In genomic region chr7:16880615-16881014, GRCm38 (mm10) we compare ENCODE assay signal across 11 mouse cellular contexts. TPM values are rescaled to one million over a fixed set of nuclear protein-coding genes. Genes with fewer than 3 reads are reported as not detected.
A peak's percentile ranks its signal among the peaks of the same experiment; 100 is the strongest.
DNase-seq lines count a peak whose midpoint lies in the region; ATAC-seq and TF ChIP-seq lines count a peak whose summit lies in the region.
"Had no signal": no experiment of that assay in that cellular context is flagged by ENCODE, and none has a peak within 500 bp of the region (broad histone marks: within the 10 kb centered on the region; RNA-seq: fewer than 3 reads in every experiment).

No protein-coding gene starts in this region.

- peak overlapping the region; percentile 38 for H3K4me3 ChIP-seq in hindbrain, embryonic 10.5 days
- H3K4me3 ChIP-seq in hindbrain, embryonic 14.5 days (replicated peaks; ENCODE audit: low read length), result no peak overlapping the region
- H3K4me3 ChIP-seq in ES-Bruce4 (ENCODE audit: low read depth, low read length), result no peak overlapping the region
- H3K4me3 ChIP-seq in embryonic facial prominence, embryonic 10.5 days, result peak overlapping the region; percentile 44
- H3K4me3 ChIP-seq in intestine, postnatal 0 days (ENCODE audit: low read depth, low read length), result no peak overlapping the region
- H3K4me3 ChIP-seq: liver, embryonic 13.5 days had no signal

- peaks cover 14% of the 10 kb centered on the region for H3K9me3 ChIP-seq in hindbrain, embryonic 10.5 days
- peaks cover 3% of the 10 kb centered on the region; the same call in 1 of the 2 replicates for H3K9me3 ChIP-seq in hindbrain, embryonic 14.5 days (ENCODE audit: control insufficient read depth, low read length)
- H3K9me3 ChIP-seq in ES-Bruce4 (replicated peaks; ENCODE audit: control insufficient read depth, insufficient read depth, low read length, poor library complexity, severe bottlenecking), result no peaks in the 10 kb centered on the region
- peaks cover 16% of the 10 kb centered on the region for H3K9me3 ChIP-seq in embryonic facial prominence, embryonic 10.5 days
- no peaks in the 10 kb centered on the region for H3K9me3 ChIP-seq in intestine, postnatal 0 days (ENCODE audit: control insufficient read depth)

- TF ChIP-seq CTCF in ES-Bruce4 (IDR thresholded peaks at IDR 0.05; ENCODE audit: low read depth, low read length), result no peak
- TF ChIP-seq CTCF in intestine, postnatal 0 days (IDR thresholded peaks at IDR 0.05; ENCODE audit: low read depth), result no peak

- no peak overlapping the region for H3K9ac ChIP-seq in hindbrain, embryonic 14.5 days
- H3K9ac ChIP-seq in ES-Bruce4 (ENCODE audit: low read depth, poor library complexity, severe bottlenecking), result no peak overlapping the region
- no peak overlapping the region for H3K9ac ChIP-seq in intestine, postnatal 0 days (ENCODE audit: low read depth, low read length)
- H3K9ac ChIP-seq: liver, embryonic 13.5 days had no signal

- peaks cover 75% of the 10 kb centered on the region for H3K4me1 ChIP-seq in hindbrain, embryonic 10.5 days (replicated peaks)
- H3K4me1 ChIP-seq in hindbrain, embryonic 14.5 days (replicated peaks; ENCODE audit: control insufficient read depth, insufficient read depth, low read length), result peaks cover 24% of the 10 kb centered on the region
- H3K4me1 ChIP-seq in ES-Bruce4 (ENCODE audit: control insufficient read depth, insufficient read depth, low read length), result peaks cover 3% of the 10 kb centered on the region
- H3K4me1 ChIP-seq in embryonic facial prominence, embryonic 10.5 days, result peaks cover 73% of the 10 kb centered on the region
- H3K4me1 ChIP-seq in intestine, postnatal 0 days (replicated peaks; ENCODE audit: control insufficient read depth, insufficient read depth, low read length), result no peaks in the 10 kb centered on the region

- H3K27ac ChIP-seq in hindbrain, embryonic 10.5 days, result peak overlapping the region; percentile 92
- no peak overlapping the region for H3K27ac ChIP-seq in hindbrain, embryonic 14.5 days
- H3K27ac ChIP-seq in ES-Bruce4 (ENCODE audit: insufficient read depth, low read length), result peak overlapping the region; percentile 88
- H3K27ac ChIP-seq in embryonic facial prominence, embryonic 10.5 days (replicated peaks), result peak overlapping the region; percentile 94
- 0 out of 2 replicates have a peak overlapping the region, but pooled peaks have one; percentile 15 for H3K27ac ChIP-seq in intestine, postnatal 0 days (ENCODE audit: low read depth, low read length)
- H3K27ac ChIP-seq: kidney, postnatal 0 days; liver, embryonic 13.5 days had no signal

- no peak for DNase-seq in hindbrain, embryonic 10.5 days (ENCODE audit: low spot score)
- no peak for DNase-seq in hindbrain, embryonic 14.5 days (ENCODE audit: low spot score)
- DNase-seq in embryonic facial prominence, embryonic 10.5 days (ENCODE audit: low spot score), result no peak
- DNase-seq in thymus, postnatal 4 days, result no peak
- no peak for DNase-seq in kidney, adult 9 months
- DNase-seq: cerebellum, postnatal 36 days; liver, embryonic 13.5 days had no signal

- peaks cover 39% of the 10 kb centered on the region for H3K27me3 ChIP-seq in hindbrain, embryonic 10.5 days (ENCODE audit: insufficient read depth, poor library complexity, severe bottlenecking)
- peaks cover 25% of the 10 kb centered on the region for H3K27me3 ChIP-seq in hindbrain, embryonic 14.5 days (ENCODE audit: control insufficient read depth, insufficient read depth, low read length)
- no peaks in the 10 kb centered on the region for H3K27me3 ChIP-seq in ES-Bruce4 (ENCODE audit: control insufficient read depth, insufficient read depth, low read length, poor library complexity, severe bottlenecking)
- peaks cover 27% of the 10 kb centered on the region for H3K27me3 ChIP-seq in embryonic facial prominence, embryonic 10.5 days (replicated peaks; ENCODE audit: low read depth, poor library complexity, severe bottlenecking)
- peaks cover 16% of the 10 kb centered on the region for H3K27me3 ChIP-seq in intestine, postnatal 0 days (replicated peaks; ENCODE audit: control insufficient read depth, insufficient read depth, low read length)

- ATAC-seq in hindbrain, embryonic 14.5 days (ENCODE audit: low FRiP score), result no peak
- no peak for ATAC-seq in intestine, postnatal 0 days
- no peak for ATAC-seq in megakaryocyte progenitor cell, adult 5-6 weeks (replicated peaks; ENCODE audit: poor library complexity)

- TF ChIP-seq EP300 in ES-Bruce4 (IDR thresholded peaks at IDR 0.05; ENCODE audit: insufficient read depth, low read depth, low read length), result no peak

- TF ChIP-seq POLR2A in ES-Bruce4 (IDR thresholded peaks at IDR 0.05; ENCODE audit: insufficient read depth, low read length), result no peak

- no peak overlapping the region for H3K4me2 ChIP-seq in hindbrain, embryonic 14.5 days (replicated peaks)
- no peak overlapping the region for H3K4me2 ChIP-seq in intestine, postnatal 0 days (replicated peaks; ENCODE audit: low read depth)
- H3K4me2 ChIP-seq: liver, embryonic 13.5 days had no signal

- H3K36me3 ChIP-seq in hindbrain, embryonic 10.5 days, result peaks cover 63% of the 10 kb centered on the region
- H3K36me3 ChIP-seq in hindbrain, embryonic 14.5 days (replicated peaks; ENCODE audit: control insufficient read depth, insufficient read depth), result peaks cover 31% of the 10 kb centered on the region
- H3K36me3 ChIP-seq in ES-Bruce4 (ENCODE audit: control insufficient read depth, insufficient read depth, low read length, poor library complexity, severe bottlenecking), result no peaks in the 10 kb centered on the region
- peaks cover 70% of the 10 kb centered on the region for H3K36me3 ChIP-seq in embryonic facial prominence, embryonic 10.5 days (replicated peaks)
- H3K36me3 ChIP-seq in intestine, postnatal 0 days (ENCODE audit: control insufficient read depth, insufficient read depth), result peaks cover 7% of the 10 kb centered on the region; the same call in 1 of the 2 replicates

- WGBS in hindbrain, embryonic 10.5 days, result 10% methylated on average over 5 of the region's 5 CpGs
- WGBS in hindbrain, embryonic 14.5 days, result 21% methylated on average over 5 of the region's 5 CpGs
- WGBS in embryonic facial prominence, embryonic 10.5 days, result 8% methylated on average over 5 of the region's 5 CpGs
- 27% methylated on average over 5 of the region's 5 CpGs for WGBS in intestine, postnatal 0 days

RNA-seq across cellular contexts. Expression of gene Dact3, which starts 5.5 kb away (rescaled TPM):
- polyA plus RNA-seq in hindbrain, embryonic 10.5 days (2016; fragmentation: Nextera tagmentation; extraction: Ambion mirVana), result 3.2 and 4.9 TPM in 2 replicates
- polyA plus RNA-seq in hindbrain, embryonic 14.5 days (2014; fragmentation: Nextera tagmentation; extraction: Ambion mirVana), result 5.8 and 6.6 TPM in 2 replicates
- 19.2 and 20.8 TPM in 2 replicates for polyA plus RNA-seq in ES-Bruce4 (2011; ENCODE audit: insufficient read depth, insufficient read length, low read depth, missing spikeins)
- 5.5 and 6.0 TPM in 2 replicates for polyA plus RNA-seq in embryonic facial prominence, embryonic 10.5 days (2016; fragmentation: Nextera tagmentation; extraction: Ambion mirVana)
- 3.4 and 3.7 TPM in 2 replicates for polyA plus RNA-seq in intestine, postnatal 0 days (2015; fragmentation: Nextera tagmentation; extraction: Ambion mirVana)
- not detected in 2 replicates for total RNA-seq in megakaryocyte progenitor cell, adult 5-6 weeks (2015)
- total RNA-seq in megakaryocyte progenitor cell, adult 5-6 weeks (2017), result 0.04 and 0.17 TPM in 2 replicates

RNA-seq across cellular contexts. Expression of gene Gng8, which starts 11.0 kb away (rescaled TPM):
- polyA plus RNA-seq in hindbrain, embryonic 10.5 days (2016; fragmentation: Nextera tagmentation; extraction: Ambion mirVana), result 7.1 and 9.0 TPM in 2 replicates
- polyA plus RNA-seq in hindbrain, embryonic 14.5 days (2014; fragmentation: Nextera tagmentation; extraction: Ambion mirVana), result 0.78 and 2.5 TPM in 2 replicates
- 4.5 and 4.6 TPM in 2 replicates for polyA plus RNA-seq in ES-Bruce4 (2011; ENCODE audit: insufficient read depth, insufficient read length, low read depth, missing spikeins)
- 14.7 and 20.3 TPM in 2 replicates for polyA plus RNA-seq in embryonic facial prominence, embryonic 10.5 days (2016; fragmentation: Nextera tagmentation; extraction: Ambion mirVana)
- polyA plus RNA-seq in intestine, postnatal 0 days (2015; fragmentation: Nextera tagmentation; extraction: Ambion mirVana), result 4.7 and 5.3 TPM in 2 replicates
- total RNA-seq in megakaryocyte progenitor cell, adult 5-6 weeks (2015), result not detected in 2 replicates
- not detected in 2 replicates for total RNA-seq in megakaryocyte progenitor cell, adult 5-6 weeks (2017)

RNA-seq across cellular contexts. Expression of gene Ptgir, which starts 25.7 kb away (rescaled TPM):
- polyA plus RNA-seq in hindbrain, embryonic 10.5 days (2016; fragmentation: Nextera tagmentation; extraction: Ambion mirVana), result 0.77 and 1.5 TPM in 2 replicates
- 0.26 TPM in 1 of 2 replicates, not detected in the other for polyA plus RNA-seq in hindbrain, embryonic 14.5 days (2014; fragmentation: Nextera tagmentation; extraction: Ambion mirVana)
- not detected in 2 replicates for polyA plus RNA-seq in ES-Bruce4 (2011; ENCODE audit: insufficient read depth, insufficient read length, low read depth, missing spikeins)
- 0.52 and 0.64 TPM in 2 replicates for polyA plus RNA-seq in embryonic facial prominence, embryonic 10.5 days (2016; fragmentation: Nextera tagmentation; extraction: Ambion mirVana)
- polyA plus RNA-seq in intestine, postnatal 0 days (2015; fragmentation: Nextera tagmentation; extraction: Ambion mirVana), result 1.7 and 1.8 TPM in 2 replicates
- total RNA-seq in megakaryocyte progenitor cell, adult 5-6 weeks (2015), result 2.1 and 2.6 TPM in 2 replicates
- 1.8 and 4.0 TPM in 2 replicates for total RNA-seq in megakaryocyte progenitor cell, adult 5-6 weeks (2017)

RNA-seq across cellular contexts. Expression of gene Prkd2, which starts 37.9 kb away (rescaled TPM):
- 11.2 and 12.6 TPM in 2 replicates for polyA plus RNA-seq in hindbrain, embryonic 10.5 days (2016; fragmentation: Nextera tagmentation; extraction: Ambion mirVana)
- 5.6 and 5.8 TPM in 2 replicates for polyA plus RNA-seq in hindbrain, embryonic 14.5 days (2014; fragmentation: Nextera tagmentation; extraction: Ambion mirVana)
- polyA plus RNA-seq in ES-Bruce4 (2011; ENCODE audit: insufficient read depth, insufficient read length, low read depth, missing spikeins), result 18.4 and 18.5 TPM in 2 replicates
- 12.9 and 13.1 TPM in 2 replicates for polyA plus RNA-seq in embryonic facial prominence, embryonic 10.5 days (2016; fragmentation: Nextera tagmentation; extraction: Ambion mirVana)
- polyA plus RNA-seq in intestine, postnatal 0 days (2015; fragmentation: Nextera tagmentation; extraction: Ambion mirVana), result 9.2 and 11.2 TPM in 2 replicates
- 6.2 and 8.8 TPM in 2 replicates for total RNA-seq in megakaryocyte progenitor cell, adult 5-6 weeks (2015)
- 6.0 and 8.8 TPM in 2 replicates for total RNA-seq in megakaryocyte progenitor cell, adult 5-6 weeks (2017)

RNA-seq across cellular contexts. Expression of gene Calm3, which starts 43.3 kb away (rescaled TPM):
- polyA plus RNA-seq in hindbrain, embryonic 10.5 days (2016; fragmentation: Nextera tagmentation; extraction: Ambion mirVana), result 170 and 245 TPM in 2 replicates
- 510 and 527 TPM in 2 replicates for polyA plus RNA-seq in hindbrain, embryonic 14.5 days (2014; fragmentation: Nextera tagmentation; extraction: Ambion mirVana)
- 358 and 368 TPM in 2 replicates for polyA plus RNA-seq in ES-Bruce4 (2011; ENCODE audit: insufficient read depth, insufficient read length, low read depth, missing spikeins)
- polyA plus RNA-seq in embryonic facial prominence, embryonic 10.5 days (2016; fragmentation: Nextera tagmentation; extraction: Ambion mirVana), result 121 and 126 TPM in 2 replicates
- 236 and 241 TPM in 2 replicates for polyA plus RNA-seq in intestine, postnatal 0 days (2015; fragmentation: Nextera tagmentation; extraction: Ambion mirVana)
- total RNA-seq in megakaryocyte progenitor cell, adult 5-6 weeks (2015), result 125 and 150 TPM in 2 replicates
- 419 and 440 TPM in 2 replicates for total RNA-seq in megakaryocyte progenitor cell, adult 5-6 weeks (2017)

Comparison
In these comparisons a context has a peak if more than half of its experiments do, and no peak if none do; other contexts are left out.
1. H3K4me3 ChIP-seq: peak in hindbrain, embryonic 10.5 days (single experiment) and embryonic facial prominence, embryonic 10.5 days (single experiment); none in hindbrain, embryonic 14.5 days (single experiment), ES-Bruce4 (single experiment) and intestine, postnatal 0 days (single experiment).